Mouse (Mus musculus) B cell, adult 2 months (primary cell): ENCODE measurements around the gene Map3k1.

ENCODE experiments used
- DNase-seq, 2 experiments: peaks; one replicate each; pipeline ENCODE4 v3.0.0; 2022

The Map3k1 gene

DNA sequence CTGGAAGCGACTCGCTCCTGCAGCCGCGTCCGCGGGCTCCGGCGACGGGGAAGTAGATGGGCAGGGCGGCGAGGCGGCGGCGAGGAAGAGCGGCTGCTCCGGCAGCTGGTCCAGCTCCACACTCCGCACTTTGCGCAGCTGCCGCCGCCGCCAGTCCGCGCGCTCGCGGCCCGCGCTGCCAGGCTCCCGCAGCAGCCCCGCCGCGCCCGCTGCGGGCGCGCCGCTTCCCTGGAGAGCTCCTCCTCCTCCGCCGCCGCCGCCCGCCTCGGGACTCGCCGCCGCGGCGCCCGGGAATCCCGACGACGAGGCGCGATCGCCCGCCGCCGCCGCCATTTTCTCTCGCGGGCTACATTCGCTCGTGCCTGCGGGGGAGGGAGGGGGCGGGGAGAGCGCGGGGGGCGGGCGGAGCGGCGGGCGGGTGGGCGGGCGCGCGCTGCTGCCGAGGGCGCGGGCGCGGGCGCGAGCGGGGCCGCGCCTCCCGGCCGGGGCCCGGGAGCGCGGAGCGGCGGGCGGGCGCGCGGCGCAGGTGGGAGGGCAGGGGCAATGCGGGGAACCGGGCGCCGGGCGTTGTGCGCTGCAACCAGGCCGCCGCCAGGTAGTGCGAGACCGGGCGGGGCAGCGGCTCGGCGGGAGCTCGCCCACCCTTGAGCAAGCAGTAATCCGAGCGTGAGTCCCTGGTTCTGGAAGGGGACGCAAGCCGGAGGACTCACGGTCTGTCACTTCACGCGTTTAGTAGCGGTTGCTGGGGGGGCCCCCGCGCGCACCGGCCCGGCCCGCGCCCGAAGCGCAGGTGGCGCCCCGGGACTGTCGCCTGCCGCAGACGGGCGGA is at the start of gene Map3k1:
Map3k1 (minus strand) TSS at position 357 of the 829 bp plus-strand sequence.
- DNase-seq: peak; percentile 83 to 86

DNA sequence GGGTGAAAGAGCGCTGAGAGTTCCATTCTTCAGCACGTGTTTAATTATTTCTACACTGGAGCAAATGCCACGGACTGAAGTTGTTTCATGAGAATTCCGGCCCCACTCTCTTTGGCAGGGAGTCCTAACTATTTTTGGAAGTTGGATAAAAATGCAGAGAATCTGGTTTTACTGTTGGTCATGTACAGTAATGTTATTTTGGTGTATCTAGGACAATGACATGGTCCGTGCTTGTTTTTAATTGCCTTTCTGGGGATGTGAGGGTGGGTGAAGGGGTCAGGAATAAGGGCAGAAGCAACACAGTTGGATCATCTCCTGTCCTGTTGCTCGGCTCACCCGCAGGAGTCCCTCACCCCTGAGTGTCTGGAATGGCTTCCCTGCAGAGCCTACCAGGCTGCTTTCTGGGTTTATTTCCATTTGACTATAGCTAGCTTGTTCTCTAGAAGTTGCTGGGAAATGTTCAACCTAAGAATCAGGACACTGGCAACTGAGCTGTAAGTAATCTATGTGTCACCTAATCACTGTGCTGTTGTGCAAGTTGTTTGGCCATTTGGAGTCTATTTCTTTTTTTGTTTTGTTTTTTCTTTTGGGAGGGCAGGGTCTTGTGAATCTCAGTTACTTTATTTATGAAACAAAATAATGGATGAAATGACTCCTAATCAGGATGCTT is 48.1 kb upstream of the Map3k1 start:
- no peak for DNase-seq

DNA sequence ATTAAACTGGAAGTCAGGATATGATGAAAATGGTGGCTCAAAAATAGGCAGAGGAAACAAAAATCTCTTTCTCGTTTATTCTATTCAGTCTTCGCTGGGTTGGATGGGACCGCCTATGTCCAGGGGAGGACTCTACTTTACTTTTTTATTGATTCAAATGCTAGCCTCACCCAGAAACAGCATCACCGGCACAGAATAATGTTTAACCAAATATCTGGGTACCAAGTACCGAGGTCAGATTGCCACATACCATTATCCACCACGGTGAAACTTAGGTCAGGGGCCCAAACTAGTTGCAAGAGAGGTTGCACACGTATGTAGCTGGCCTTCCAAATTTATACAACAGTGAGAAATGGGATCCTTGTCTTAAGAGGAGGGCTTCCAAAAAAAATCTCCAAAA is 47.4 kb upstream of the Map3k1 start:
- DNase-seq: no peak

DNA sequence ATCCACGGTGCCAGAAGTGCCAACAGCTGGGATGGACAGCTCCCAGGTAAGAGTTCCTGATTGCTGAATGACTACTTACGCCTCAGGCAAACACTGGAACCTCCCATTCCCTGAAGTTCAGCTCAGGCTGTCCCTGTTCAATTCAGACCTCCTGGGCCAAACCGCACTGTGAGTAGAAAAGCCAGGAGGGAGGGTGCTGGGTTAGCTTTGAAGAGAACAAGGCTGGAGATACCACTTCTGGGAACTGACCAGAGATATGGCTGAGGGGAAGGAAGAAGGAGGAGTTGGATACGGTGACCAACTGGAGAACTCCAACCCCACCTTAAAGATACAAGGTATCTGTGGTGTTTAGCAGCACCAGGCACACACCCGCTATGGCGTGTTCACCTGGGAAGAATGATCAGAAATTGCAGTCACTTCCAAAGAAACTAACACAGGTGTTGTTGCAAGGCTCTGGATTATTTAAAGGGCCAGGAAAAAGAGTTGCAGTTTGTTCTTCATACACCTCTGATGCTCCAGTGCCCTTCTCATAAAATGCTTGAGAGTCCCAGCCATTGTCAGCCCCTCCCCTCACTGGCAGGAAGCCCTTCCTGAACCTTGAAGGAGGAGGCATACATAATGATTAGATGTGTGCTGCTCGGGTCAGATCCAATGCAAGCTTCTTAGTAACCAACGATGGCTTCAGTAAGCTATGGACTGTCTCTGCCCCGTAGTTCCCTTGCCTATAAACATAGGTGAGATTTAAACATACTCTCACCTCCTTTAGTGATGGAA is 43.8 kb upstream of the Map3k1 start:
- DNase-seq: no peak

DNA sequence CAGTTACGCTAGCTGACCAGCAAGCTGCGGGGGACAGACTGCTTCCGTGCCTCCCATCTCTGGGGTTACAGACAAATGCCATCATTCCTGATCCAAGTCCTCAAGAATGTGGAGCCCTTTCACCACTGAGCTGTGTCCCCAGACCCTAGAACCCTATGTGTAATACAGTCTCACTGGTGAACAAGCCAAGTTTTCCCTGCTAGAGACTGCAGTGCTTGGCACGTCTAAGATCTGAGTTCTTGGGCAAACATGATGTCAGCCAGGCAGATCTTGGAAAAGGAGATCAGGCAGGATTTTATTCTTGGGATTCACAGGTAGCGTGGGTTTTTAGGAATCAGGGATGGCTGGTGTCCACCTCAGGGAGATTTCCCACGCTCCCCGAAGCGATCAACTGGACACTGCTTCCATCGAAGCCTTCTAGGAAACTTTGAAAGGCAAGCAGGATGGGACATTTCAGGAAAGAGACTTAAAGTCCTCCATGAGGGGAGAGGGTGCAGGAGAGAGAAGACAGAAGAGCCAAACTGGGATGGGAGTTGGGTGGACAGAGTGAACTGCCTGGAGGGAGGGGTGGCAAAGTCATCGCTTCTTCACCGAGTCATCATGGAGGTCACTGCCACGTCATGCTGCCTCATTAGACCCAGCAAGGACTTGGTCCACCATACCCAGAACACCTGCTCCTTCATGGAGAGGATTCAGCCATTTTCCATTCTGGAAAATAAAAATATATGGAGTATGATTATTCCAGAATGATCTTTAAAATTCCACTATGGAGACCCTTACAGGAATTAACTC is 41.4 kb upstream of the Map3k1 start:
- DNase-seq: no peak

DNA sequence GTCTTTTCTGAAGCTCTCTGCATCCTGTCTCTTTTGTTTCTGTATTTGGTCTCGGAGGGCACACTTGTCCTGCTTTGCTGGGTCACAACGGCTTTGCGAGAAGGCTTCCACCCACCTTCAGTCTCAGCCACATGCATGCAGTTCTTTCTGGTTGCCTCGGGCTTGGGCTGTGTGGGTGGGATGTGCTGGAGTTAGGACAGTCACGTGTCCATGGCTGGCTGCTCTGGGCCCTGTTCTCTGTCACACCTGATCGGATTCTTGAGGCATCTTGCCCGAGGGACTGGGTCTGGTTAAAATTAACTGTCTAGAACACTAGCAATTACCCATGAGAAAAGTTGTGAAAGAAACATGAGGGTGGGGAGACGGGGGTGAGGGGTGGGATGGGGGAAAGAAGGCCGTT is 36.7 kb upstream of the Map3k1 start:
- DNase-seq: peak; percentile 53 to 58

DNA sequence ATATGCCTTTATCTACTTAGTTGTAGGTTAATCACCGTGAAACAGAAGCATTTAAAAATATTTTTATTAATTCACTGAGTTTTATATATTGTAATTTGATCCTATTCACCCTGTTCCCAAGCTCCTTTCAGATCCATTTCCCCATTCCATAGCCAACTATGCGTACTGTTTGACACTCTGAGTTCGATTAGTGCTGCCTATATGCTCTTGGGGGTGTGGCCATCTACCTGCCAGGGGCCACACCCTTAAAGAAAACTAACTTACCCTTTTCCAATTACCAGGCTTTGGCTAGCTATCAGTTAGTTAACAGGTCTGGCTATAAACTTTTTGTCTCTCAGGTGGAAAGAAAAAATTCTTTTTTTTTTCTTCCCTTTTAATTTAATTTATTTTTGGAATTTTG is 35.5 kb upstream of the Map3k1 start:
- no peak for DNase-seq

DNA sequence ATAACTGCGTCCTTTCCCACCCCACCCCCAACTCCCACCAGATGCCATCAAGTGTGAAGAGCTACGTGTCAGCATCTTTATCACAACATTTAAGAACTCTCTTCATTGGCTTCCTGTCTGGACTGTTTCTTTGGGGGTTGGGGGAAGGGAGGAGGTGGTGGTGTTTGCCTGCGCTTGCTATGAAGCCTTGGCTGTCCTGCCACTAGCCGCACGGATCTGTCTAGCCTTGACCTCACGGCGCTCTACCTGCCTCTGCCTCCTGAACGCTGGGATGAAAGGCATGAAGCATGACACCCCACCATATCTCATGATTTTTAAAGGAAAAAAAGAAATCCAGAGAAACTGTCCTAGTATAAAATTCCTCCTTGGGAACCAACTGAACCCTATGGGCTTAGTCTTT is 27.0 kb upstream of the Map3k1 start:
- no peak for DNase-seq

DNA sequence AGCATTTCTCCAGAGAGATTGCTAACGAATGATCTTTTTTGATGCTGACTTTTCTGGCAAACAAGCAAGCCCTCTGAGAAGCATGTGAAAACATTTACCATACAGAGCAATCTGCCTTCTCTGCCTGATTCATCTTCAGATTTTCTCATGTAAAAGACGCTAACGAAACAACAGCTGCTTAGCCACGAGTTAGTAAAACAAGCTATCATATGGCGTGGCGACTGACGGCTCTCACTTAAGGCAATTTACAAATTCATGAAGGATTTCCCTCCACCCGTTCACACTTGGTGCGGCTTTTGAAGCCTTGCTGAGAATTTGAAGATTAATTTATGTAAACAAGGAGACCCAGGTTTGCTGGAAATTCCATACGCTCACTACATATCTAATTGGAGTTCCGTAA is 25.8 kb upstream of the Map3k1 start:
- DNase-seq: no peak

DNA sequence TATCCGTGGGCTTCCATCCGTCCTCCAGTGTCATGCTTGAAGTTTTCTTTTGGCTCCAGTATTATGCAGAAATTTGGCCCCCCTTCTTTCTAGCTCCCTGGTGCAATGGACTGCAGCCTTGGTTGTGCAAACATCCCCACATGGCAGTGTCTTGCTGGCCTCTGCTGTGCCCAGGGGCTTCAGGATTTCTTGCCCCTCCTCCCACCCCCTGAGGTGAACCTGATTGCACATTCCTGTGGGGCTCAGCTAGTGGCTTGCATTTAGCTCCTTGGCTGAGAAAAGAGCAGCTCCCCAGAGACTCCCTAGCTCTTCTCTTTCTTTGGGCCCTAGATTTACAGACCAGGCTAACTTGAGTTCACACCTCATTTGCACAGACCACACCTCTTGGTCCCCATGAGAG is 20.7 kb upstream of the Map3k1 start:
- no peak for DNase-seq

DNA sequence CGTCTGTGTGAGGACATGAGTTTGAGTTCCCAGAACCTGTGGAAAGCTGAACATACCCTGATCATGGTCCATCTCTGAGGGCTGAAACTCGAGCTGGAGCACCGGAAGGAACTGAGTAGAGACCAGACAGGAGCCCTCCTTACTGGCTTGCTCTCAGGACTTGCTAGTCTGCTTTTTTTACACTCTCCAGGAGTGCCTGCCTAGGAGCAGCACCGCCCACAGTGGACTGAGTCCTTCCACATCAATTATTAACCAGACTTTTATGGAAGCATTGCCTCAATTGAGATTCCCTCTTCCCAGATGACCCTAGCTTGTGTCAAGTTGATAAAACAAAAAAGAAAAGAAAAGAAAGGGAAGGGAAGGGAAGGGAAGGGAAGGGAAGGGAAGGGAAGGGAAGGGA is 18.7 kb upstream of the Map3k1 start:
- DNase-seq: no peak

DNA sequence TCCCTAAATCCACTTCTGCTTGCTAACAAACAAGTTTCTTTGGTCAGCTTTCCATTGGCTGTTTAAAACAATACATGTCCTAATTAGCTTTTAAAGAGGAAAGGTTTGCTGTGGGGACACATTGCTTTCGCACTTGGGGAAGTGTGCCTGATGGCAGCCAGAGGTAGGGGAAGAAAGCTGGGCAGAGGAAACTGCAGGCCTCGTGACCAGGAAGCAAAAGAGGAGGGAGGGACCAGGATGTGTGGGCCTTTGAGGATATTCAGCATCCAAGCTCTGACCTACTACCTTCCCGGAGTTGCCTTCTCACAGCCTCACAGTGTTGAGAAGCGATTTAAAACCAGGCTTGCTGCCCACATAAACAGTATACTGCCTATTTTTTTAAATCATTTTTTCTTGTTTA is 15.4 kb upstream of the Map3k1 start:
- DNase-seq: peak in 1 of 2 experiments; percentile 18

DNA sequence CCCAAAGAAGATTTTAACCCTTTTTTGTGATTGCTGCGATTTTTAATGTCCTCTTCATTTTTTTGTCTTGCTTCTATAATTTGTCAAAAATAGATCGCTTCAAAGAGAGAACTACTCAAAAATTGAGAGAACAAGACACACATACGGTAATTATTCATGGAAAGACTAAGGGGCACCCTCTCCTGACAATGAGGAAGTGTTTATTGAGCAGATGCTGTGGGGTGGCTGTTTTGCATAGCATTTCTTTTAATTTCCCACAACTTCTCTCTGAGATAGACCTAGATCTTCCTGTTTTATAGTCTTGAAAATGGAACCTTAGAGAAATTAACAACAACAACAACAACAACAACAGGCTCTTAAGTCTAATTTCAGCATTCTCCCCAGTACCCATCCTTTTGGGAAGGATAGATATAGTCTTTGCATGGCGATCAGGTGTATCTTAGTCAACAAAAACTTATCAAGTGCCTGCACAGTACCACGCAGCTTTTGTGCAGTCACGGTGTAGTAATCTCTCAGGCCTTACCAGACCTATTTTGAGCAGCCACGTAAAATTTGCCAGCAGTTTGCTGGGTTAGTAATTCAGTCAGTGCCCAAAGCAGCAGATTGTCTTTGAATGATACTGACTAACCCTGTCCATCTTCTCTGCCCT is 13.1 kb upstream of the Map3k1 start:
- DNase-seq: peak; percentile 55 to 61

DNA sequence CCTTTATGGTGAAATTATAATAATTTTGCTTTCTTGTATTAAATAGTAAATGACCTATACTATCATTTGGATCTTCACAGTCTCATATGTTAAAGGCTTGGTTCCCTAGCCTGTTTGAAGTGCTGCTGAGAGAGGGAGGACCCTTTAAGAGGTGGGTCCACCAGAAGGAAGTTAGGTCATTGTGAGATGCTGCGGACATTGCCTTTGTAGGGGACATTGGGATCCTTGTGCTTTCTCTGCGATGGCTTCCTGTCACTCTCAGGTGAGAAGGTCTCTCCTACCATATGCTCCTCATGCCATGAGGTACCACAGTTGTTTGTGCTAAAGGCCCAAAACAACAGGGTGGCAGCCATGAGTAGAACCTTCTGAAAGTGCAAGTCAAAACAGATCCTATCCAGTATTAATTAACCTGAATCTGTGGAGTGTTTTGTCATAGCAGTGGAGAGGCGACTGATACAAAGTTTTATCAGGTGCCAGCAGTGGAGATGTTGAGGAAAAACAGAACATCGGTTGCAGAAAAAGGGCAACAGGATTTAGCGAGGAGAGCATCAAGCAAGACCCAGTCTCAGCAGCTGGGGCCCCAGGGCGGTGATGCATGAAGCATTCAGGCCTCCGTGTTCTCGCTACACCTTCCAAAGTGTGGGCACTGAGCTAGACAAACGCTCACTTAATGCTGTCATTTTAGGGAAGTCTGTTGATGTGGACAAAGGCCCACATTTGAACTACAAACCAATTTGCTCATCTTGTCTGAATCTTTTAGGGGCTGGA is 11.0 kb upstream of the Map3k1 start:
- peak; percentile 78 to 79 for DNase-seq

DNA sequence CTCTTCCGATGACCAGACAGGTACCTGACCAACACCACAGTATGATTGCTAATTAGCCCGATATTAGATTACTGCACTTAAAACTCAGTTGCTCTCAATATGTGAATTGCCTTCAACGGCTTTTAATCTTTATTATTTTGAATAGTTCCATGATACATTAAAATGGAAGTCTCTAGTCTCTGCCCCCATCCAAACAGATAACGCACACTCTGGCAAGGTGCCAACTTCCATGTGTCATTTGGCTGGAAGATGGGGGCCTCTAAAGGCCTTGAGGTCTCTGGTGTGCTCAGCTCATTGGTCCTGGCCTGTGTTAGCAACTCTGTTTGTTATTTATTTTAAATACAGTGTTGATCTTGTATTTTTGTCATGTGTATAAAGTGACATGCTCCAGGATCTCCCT is 10.3 kb upstream of the Map3k1 start:
- no peak for DNase-seq

DNA sequence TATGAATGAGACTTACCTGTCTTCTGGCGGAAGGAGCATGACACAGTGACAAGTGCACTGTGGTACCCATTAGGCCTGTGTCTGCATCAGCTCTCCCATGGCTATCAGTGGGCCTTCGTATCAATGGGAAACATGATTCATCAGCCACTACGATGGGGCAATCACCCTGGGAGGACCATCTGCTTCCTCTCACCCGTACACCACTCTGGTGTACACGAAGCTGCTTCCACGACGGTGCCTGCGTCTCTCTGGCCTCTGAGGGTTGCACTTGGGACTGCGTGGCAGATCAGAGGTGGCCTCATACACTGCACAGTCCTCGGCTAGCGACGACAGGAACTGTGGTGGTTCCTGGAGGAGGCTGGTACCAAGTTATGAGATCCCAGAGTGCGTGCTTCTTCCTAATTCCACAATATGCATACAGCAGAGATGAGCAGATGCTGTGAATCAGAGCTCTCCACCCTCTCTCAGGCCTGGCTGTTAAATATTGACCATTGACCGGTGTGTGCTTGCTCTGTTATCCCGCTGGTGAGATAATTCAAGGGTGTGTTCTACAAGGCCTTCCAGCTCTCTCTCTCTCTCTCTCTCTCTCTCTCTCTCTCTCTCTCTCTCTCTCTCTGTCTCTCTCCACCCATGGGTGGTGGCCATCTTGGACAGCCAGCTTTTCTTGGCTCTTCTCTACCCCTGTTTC is 9.6 kb upstream of the Map3k1 start:
- no peak for DNase-seq

DNA sequence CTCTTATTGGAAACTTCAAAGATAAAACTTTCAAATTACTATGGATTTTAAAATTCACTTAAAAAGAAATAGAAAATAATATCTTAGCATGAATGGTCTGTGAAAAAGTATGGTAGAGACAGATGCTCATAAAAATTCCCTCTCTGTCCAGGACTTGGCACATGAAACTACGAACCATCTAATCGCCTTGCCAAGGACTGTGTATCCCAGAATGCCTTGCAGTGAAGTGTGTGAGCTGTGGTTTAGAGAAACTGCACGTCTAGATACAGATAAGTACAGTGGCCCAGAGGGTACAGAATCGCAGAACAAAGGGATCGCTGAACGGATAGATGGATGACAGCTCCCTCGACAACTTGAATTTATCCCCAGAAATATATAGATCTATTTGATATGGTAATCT is 9.0 kb upstream of the Map3k1 start:
- no peak for DNase-seq

DNA sequence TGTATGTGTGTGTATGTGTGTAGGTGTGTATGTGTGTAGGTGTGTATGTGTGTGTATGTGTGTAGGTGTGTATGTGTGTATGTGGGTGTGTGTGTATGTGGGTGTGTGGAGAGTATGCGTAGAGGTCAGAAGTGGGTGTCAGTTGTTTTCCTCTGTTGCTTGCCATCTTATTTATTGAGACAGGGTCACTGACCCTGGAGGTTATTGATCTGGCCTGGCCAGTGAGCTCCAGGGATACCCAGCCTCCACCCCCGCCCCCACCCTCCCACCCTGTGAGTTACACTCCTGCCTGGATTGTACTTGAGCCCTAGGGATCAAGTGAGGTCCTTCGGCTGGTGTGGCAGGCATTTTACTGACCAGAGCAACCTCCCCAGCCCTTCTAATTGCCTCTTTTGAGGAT is 7.6 kb upstream of the Map3k1 start:
- no peak for DNase-seq

DNA sequence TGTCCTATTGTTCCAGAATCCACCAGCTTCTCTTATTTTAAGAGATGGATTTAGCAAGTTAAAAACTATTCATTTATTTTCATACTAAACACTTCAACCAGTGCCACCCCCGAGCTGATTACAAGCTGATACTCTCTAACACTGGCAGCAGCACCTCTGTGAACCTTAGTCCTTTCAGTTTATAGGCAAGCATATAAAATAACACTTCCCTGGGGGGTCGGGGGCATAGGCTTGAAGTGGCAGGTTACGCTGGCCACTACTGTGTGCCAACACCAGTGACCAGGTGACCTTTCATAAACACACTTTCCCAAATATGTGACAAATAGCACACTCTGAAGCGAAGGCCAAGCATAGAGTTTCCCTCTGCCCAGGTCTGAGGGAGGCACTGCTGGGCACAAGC is 6.7 kb upstream of the Map3k1 start:
- no peak for DNase-seq

DNA sequence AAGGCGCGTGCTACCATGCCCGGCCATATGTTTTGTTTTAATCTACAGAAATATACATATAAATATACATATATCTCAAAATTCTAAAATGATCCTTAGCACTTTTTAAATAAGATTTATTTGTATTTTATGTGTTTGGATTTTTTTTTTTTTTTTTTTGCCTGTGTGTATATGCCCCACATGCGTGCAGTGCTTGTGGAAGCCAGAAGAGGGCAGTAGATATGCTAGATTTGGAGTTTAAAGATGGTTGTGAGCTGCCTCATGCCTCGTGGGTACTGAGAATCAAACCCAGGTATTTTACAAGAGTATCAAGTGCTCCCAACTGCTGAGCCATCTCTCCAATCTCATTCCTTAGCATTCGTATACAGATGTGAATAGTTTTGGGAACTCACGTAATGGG is 6.2 kb upstream of the Map3k1 start:
- peak in 1 of 2 experiments; percentile 31 for DNase-seq

DNA sequence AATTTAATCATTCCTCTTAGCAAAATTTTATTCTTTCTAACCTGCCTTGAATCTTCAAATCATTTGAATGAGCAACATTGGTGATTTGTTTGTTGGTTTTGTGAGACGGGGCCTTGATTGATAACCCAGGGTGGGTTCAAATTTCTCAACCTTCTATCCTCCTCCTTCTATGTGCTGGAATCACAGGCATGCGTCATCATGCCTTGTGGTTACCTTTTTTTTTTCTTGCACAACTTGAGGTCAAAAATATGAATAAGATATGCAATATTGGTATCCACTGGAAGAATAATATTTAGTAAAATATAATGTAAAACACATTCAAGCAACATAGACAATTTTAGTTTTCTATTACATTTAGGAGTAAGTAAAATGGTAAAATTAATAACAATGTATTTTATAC is 3.9 kb upstream of the Map3k1 start:
- no peak for DNase-seq
